Mouse (Mus musculus) fat pad, adult 2 months (tissue): ENCODE measurements around the gene Fgf15.

Experiments
- DNase-seq: peaks from one replicate; pipeline ENCODE4 v3.0.0-alpha.2; 2011; ENCODE audit warnings: low read depth, low spot score; ENCODE audit errors: extremely low read depth

The Fgf15 gene

GRCm38 (mm10) chr7:144928889-144929210 lies 32.5 kb downstream of the Fgf15 start:
- no peak for DNase-seq

GRCm38 (mm10) chr7:144929506-144929905 lies 33.2 kb downstream of the Fgf15 start:
- DNase-seq: no peak

- DNase-seq: no peak
These were observed 33.6 kb downstream of the Fgf15 start for GRCm38 (mm10) chr7:144929931-144930330.

GRCm38 (mm10) chr7:144931778-144932177 lies 35.4 kb downstream of the Fgf15 start:
- DNase-seq: no peak

- no peak for DNase-seq
These were observed 36.1 kb downstream of the Fgf15 start for GRCm38 (mm10) chr7:144932389-144932937.

- DNase-seq: no peak
These were observed 37.0 kb downstream of the Fgf15 start for GRCm38 (mm10) chr7:144933336-144933735.

GRCm38 (mm10) chr7:144933796-144934195 lies 37.5 kb downstream of the Fgf15 start:
- DNase-seq: no peak

GRCm38 (mm10) chr7:144934901-144935300 lies 38.6 kb downstream of the Fgf15 start:
- DNase-seq: no peak

- no peak for DNase-seq
These were observed 39.2 kb downstream of the Fgf15 start for GRCm38 (mm10) chr7:144935563-144935962.

- no peak for DNase-seq
These were observed 40.1 kb downstream of the Fgf15 start for GRCm38 (mm10) chr7:144936311-144936880.

GRCm38 (mm10) chr7:144937490-144937889 lies 41.2 kb downstream of the Fgf15 start:
- no peak for DNase-seq

- DNase-seq: no peak
These were observed 41.7 kb downstream of the Fgf15 start for GRCm38 (mm10) chr7:144937899-144938517.

GRCm38 (mm10) chr7:144938661-144939343 lies 42.5 kb downstream of the Fgf15 start:
- no peak for DNase-seq

- no peak for DNase-seq
These were observed 43.1 kb downstream of the Fgf15 start, which contains the start of gene Ccnd1 for GRCm38 (mm10) chr7:144939344-144940002. Ccnd1 (minus strand) TSS chr7:144939925.

- DNase-seq: no peak
These were observed 43.8 kb downstream of the Fgf15 start for GRCm38 (mm10) chr7:144940003-144940571.

- DNase-seq: no peak
These were observed 44.3 kb downstream of the Fgf15 start for GRCm38 (mm10) chr7:144940585-144940984.

- DNase-seq: no peak
These were observed 45.0 kb downstream of the Fgf15 start for GRCm38 (mm10) chr7:144941242-144941831.

- DNase-seq: no peak
These were observed 45.9 kb downstream of the Fgf15 start for GRCm38 (mm10) chr7:144942071-144942743.

- no peak for DNase-seq
These were observed 46.4 kb downstream of the Fgf15 start for GRCm38 (mm10) chr7:144942744-144943135.

- no peak for DNase-seq
These were observed 46.9 kb downstream of the Fgf15 start for GRCm38 (mm10) chr7:144943254-144943653.
